Mouse (Mus musculus) CH12.LX (cell line): ENCODE measurements around the gene Slc39a10. TPM values are rescaled to one million over a fixed set of nuclear protein-coding genes. Genes with fewer than 3 reads are reported as not detected.
"Not testable (repeated sequence)": the region's sequence is repeated elsewhere in the genome, so short reads cannot be mapped to it uniquely, and the experiment has no call there.

ENCODE experiments used
- DNase-seq: peaks from one replicate; pipeline ENCODE4 v3.0.0-alpha.2; 2013; ENCODE audit errors: extremely low read depth
- H3K27ac ChIP-seq: 2 replicates; pipeline ENCODE4 v1.5.1; 2012; ENCODE audit warnings: low read depth, mild to moderate bottlenecking, control low read depth, moderate library complexity; ENCODE audit not compliant: insufficient read depth
- H3K27me3 ChIP-seq: replicated peaks from 2 replicates; pipeline ENCODE3; 2012; ENCODE audit warnings: inconsistent platforms
- H3K36me3 ChIP-seq, 2 experiments: replicated peaks in 1 of 2; 2 replicates each; pipeline versions ENCODE3 to v1.6.1; 2012; ENCODE audit warnings: inconsistent platforms in 1 of 2, low read length in 1 of 2, mild to moderate bottlenecking in 1 of 2, mixed read lengths in 1 of 2, moderate library complexity in 1 of 2; ENCODE audit not compliant: control insufficient read depth in 1 of 2, insufficient read depth in 1 of 2
- H3K4me1 ChIP-seq, 2 experiments: 2 replicates each; pipeline ENCODE4 v1.6.1; 2012; ENCODE audit warnings: inconsistent platforms in 1 of 2, moderate library complexity in 1 of 2; ENCODE audit not compliant: insufficient read depth in 2 of 2, control insufficient read depth in 1 of 2
- H3K4me2 ChIP-seq: 2 replicates; pipeline ENCODE4 v1.6.1; 2012; ENCODE audit warnings: low read depth, mild to moderate bottlenecking, control low read depth; ENCODE audit not compliant: poor library complexity, insufficient read depth, severe bottlenecking
- H3K4me3 ChIP-seq, 3 experiments: fragments of 150-350 bp in 1 of 3; sonication (generic) in 1 of 3; replicated peaks in 1 of 3; 2 replicates each; pipeline versions ENCODE3 to v1.5.1; 2011 to 2012; ENCODE audit warnings: low read depth in 2 of 3, low read length in 2 of 3, mild to moderate bottlenecking in 2 of 3, moderate library complexity in 2 of 3, control low read depth in 1 of 3, improper control_type of control experiment in 1 of 3, inconsistent platforms in 1 of 3, mixed read lengths in 1 of 3; ENCODE audit not compliant: poor library complexity in 1 of 3
- H3K79me2 ChIP-seq: replicated peaks from 2 replicates; pipeline ENCODE4 v1.6.1; 2012; ENCODE audit warnings: mild to moderate bottlenecking, moderate library complexity; ENCODE audit not compliant: control insufficient read depth, poor library complexity, insufficient read depth, severe bottlenecking; ENCODE audit errors: extremely low read depth
- H3K9ac ChIP-seq: 2 replicates; pipeline ENCODE4 v1.6.1; 2012; ENCODE audit warnings: low read depth, mild to moderate bottlenecking, control low read depth, moderate library complexity; ENCODE audit not compliant: insufficient read depth
- H3K9me3 ChIP-seq: replicated peaks from 2 replicates; pipeline ENCODE3; 2012; ENCODE audit warnings: low read length, inconsistent platforms, mixed read lengths
- CTCF ChIP-seq, 2 experiments: IDR thresholded peaks in 1 of 2; conservative IDR thresholded peaks in 1 of 2; 2 replicates each; pipeline ENCODE4 v1.5.1; 2011 to 2012; ENCODE audit warnings: low read depth in 2 of 2, low read length in 2 of 2, improper control_type of control experiment in 1 of 2, inconsistent platforms in 1 of 2, mild to moderate bottlenecking in 1 of 2, moderate library complexity in 1 of 2
- RAD21 ChIP-seq: IDR thresholded peaks from 2 replicates; pipeline ENCODE4 v1.6.1; 2011; ENCODE audit warnings: low read depth, mild to moderate bottlenecking, low read length, improper control_type of control experiment, moderate library complexity
- SMC3 ChIP-seq: IDR thresholded peaks from 2 replicates; pipeline ENCODE4 v1.6.1; 2011; ENCODE audit warnings: low read depth, low read length, improper control_type of control experiment
- dilution Hi-C: fragments of 300-500 bp; cut with MboI; formaldehyde crosslinking; loops from 2 replicates; pipeline ENCODE4 v1.14.3; 2020; ENCODE audit warnings: low sequenced_read_pairs; ENCODE audit not compliant: extremely low pct_unique_long_range_greater_than_20kb, extremely low pct_ligation_motif_present
- in situ Hi-C: fragments of 300-500 bp; cut with MboI; formaldehyde crosslinking; loops from 3 replicates; pipeline ENCODE4 v1.14.3; 2019; ENCODE audit warnings: low sequenced_read_pairs, low pct_ligation_motif_present, low pct_unique_long_range_greater_than_20kb, mixed read lengths
- polyA plus RNA-seq: library from polyadenylated mRNA; unstranded; fragments of >175 nt; gene quantifications from 2 replicates; pipeline ENCODE4 v1.2.1, GENCODE M21; 2012; ENCODE audit warnings: low read depth; ENCODE audit not compliant: insufficient read length
- total RNA-seq, 2 experiments: library from RNA; depleted of rRNA; stranded (reverse); fragments of 300-350 nt in 1 of 2; fragments of >200 nt in 1 of 2; gene quantifications; 2 replicates each; pipeline ENCODE4 v1.2.3; 2012 to 2014

The Slc39a10 gene
- total and polyA plus RNA-seq, 3 experiments: 7.3 to 14.2 (median 11.0) TPM

DNA sequence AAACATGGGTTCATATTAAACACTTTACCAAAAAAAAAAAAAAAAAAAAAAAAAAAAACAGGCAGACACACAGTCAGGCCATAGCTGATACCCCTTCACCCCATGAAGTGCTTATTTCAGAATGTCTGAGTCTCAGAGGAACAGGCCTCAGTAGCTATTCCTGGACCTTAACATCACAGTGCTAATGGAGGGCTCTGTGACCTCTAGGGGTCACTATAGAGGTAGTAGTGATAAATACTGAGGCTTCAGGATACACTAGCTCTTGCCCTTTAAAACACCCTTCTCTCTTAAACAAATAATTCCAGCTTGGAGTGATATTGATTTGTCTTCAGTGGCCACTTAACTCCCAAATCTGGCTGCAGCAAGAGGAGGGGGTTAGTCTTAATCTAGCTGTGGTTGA lies 123.3 kb downstream of the Slc39a10 start:
- H3K27ac ChIP-seq, H3K4me3 ChIP-seq, in situ Hi-C loops, H3K9me3 ChIP-seq, dilution Hi-C loops, H3K4me2 ChIP-seq, H3K4me1 ChIP-seq, H3K36me3 ChIP-seq, H3K9ac ChIP-seq, H3K27me3 ChIP-seq, H3K79me2 ChIP-seq: not testable (repeated sequence)
- TF ChIP-seq SMC3 (peak; percentile 33), CTCF (conservative IDR thresholded peaks at IDR 0.05 in 1 of 2, IDR thresholded peaks at IDR 0.05 in 1 of 2; ENCODE audit: low read depth in 2 of 2, low read length in 2 of 2) (peak; percentile 18 to 61; a peak in 2 of 4 replicates), RAD21 (peak; percentile 41)
- DNase-seq: peak; percentile 43

DNA sequence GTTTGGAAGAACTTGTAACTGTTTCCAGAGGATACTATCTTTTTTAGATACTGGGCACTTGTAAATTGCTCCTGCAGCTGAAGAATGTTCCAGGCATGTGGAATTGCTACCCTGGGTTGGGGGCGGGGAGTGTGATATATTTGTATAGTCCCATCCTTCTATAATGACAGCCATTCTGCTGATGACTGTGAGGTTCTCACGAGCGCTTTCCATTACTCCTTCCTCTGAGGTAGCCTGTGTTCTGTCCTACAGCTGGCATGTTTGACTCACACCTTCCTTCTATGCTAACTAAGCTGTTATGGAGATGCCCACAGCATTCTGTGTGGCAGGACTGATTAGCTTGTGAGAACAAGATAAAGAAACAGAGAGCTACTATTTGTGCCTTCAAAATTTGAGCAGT lies 128.1 kb downstream of the Slc39a10 start:
- in situ Hi-C loops, H3K79me2 ChIP-seq, dilution Hi-C loops: not testable (repeated sequence)

More for the DNA sequence above, 128.1 kb downstream of the Slc39a10 start:
- not testable (repeated sequence) for DNase-seq, H3K36me3 ChIP-seq, H3K9ac ChIP-seq, H3K4me2 ChIP-seq, H3K4me3 ChIP-seq, H3K9me3 ChIP-seq, H3K27ac ChIP-seq, H3K27me3 ChIP-seq, H3K4me1 ChIP-seq
